Mouse (Mus musculus) embryo, embryonic 11 days (tissue): ENCODE data around the gene Gcnt3.
"Not testable (repeated sequence)": the region's sequence is repeated elsewhere in the genome, so short reads cannot be mapped to it uniquely, and the experiment has no call there.

Experiments used
- DNase-seq: peaks from one replicate; pipeline ENCODE4 v3.0.0-alpha.2; 2015

Gene Gcnt3

GRCm38 (mm10) chr9:70042137-70042536, 4.2 kb upstream of the Gcnt3 start:
- no peak for DNase-seq

- no peak for DNase-seq
Measured at GRCm38 (mm10) chr9:70040570-70040969, 2.7 kb upstream of the Gcnt3 start.

GRCm38 (mm10) chr9:70039597-70040385, 1.9 kb upstream of the Gcnt3 start:
- DNase-seq, result no peak

- no peak for DNase-seq
Measured at GRCm38 (mm10) chr9:70036646-70037045, 1.2 kb downstream of the Gcnt3 start.

GRCm38 (mm10) chr9:70034702-70035101, 3.2 kb downstream of the Gcnt3 start:
- DNase-seq, result no peak

GRCm38 (mm10) chr9:70033056-70033455, 4.8 kb downstream of the Gcnt3 start:
- no peak for DNase-seq

GRCm38 (mm10) chr9:70032167-70032566, 5.7 kb downstream of the Gcnt3 start:
- no peak for DNase-seq

- DNase-seq, result no peak
Measured at GRCm38 (mm10) chr9:70025365-70026012, 12.4 kb downstream of the Gcnt3 start.

GRCm38 (mm10) chr9:70024648-70025047, 13.2 kb downstream of the Gcnt3 start:
- no peak for DNase-seq

- DNase-seq, result not testable (repeated sequence)
Measured at GRCm38 (mm10) chr9:70023615-70024014, 14.3 kb downstream of the Gcnt3 start.

- no peak for DNase-seq
Measured at GRCm38 (mm10) chr9:70022083-70022482, 15.8 kb downstream of the Gcnt3 start.

GRCm38 (mm10) chr9:70021610-70022009, 16.3 kb downstream of the Gcnt3 start:
- DNase-seq, result no peak

GRCm38 (mm10) chr9:70018879-70019278, 19.0 kb downstream of the Gcnt3 start:
- DNase-seq, result peak; percentile 29

GRCm38 (mm10) chr9:70015632-70016031, 22.3 kb downstream of the Gcnt3 start:
- DNase-seq, result no peak

GRCm38 (mm10) chr9:70012408-70012901, 25.4 kb downstream of the Gcnt3 start, which contains the start of gene Gtf2a2:
TSS of gene Gtf2a2 (plus strand) at chr9:70012550.
- peak; percentile 96 for DNase-seq

- no peak for DNase-seq
Measured at GRCm38 (mm10) chr9:70011537-70012407, 26.1 kb downstream of the Gcnt3 start.

- DNase-seq, result no peak
Measured at GRCm38 (mm10) chr9:70010781-70011473, 27.0 kb downstream of the Gcnt3 start.

- no peak for DNase-seq
Measured at GRCm38 (mm10) chr9:70009754-70010304, 28.1 kb downstream of the Gcnt3 start.

GRCm38 (mm10) chr9:70007506-70008248, 30.2 kb downstream of the Gcnt3 start:
- no peak for DNase-seq

- no peak for DNase-seq
Measured at GRCm38 (mm10) chr9:70006984-70007383, 30.9 kb downstream of the Gcnt3 start.

GRCm38 (mm10) chr9:70003516-70003915, 34.4 kb downstream of the Gcnt3 start:
- DNase-seq, result no peak
